Mouse (Mus musculus) midbrain, embryonic 11.5 days (tissue): ENCODE results near the gene Gfpt2. TPM values are rescaled to one million over a fixed set of nuclear protein-coding genes. Genes with fewer than 3 reads are reported as not detected.

Experiments
- ATAC-seq: fragments of 200-750 bp; cut with Nextera tagmentation; 2 replicates; pipeline ENCODE4 v1.8.0; 2017; ENCODE audit warnings: moderate TSS enrichment, moderate library complexity; ENCODE audit not compliant: low FRiP score
- DNase-seq: peaks from one replicate; pipeline ENCODE4 v3.0.0; 2015; ENCODE audit warnings: low spot score; ENCODE audit errors: missing footprints
- H3K27ac ChIP-seq: fragments of 300-500 bp; sonication (generic); 2 replicates; pipeline ENCODE4 v1.5.1; 2014; ENCODE audit warnings: low read depth, low read length
- H3K27me3 ChIP-seq: fragments of 300-500 bp; sonication (generic); 2 replicates; pipeline ENCODE4 v1.6.1; 2014; ENCODE audit warnings: mild to moderate bottlenecking, low read length, moderate library complexity, mixed read lengths; ENCODE audit not compliant: control insufficient read depth, insufficient read depth
- H3K36me3 ChIP-seq: fragments of 300-500 bp; sonication (generic); 2 replicates; pipeline ENCODE4 v1.6.1; 2014; ENCODE audit warnings: mild to moderate bottlenecking, low read length, moderate library complexity, mixed read lengths; ENCODE audit not compliant: control insufficient read depth, insufficient read depth
- H3K4me1 ChIP-seq: fragments of 300-500 bp; sonication (generic); 2 replicates; pipeline ENCODE4 v1.6.1; 2014; ENCODE audit warnings: low read length; ENCODE audit not compliant: control insufficient read depth, insufficient read depth
- H3K4me2 ChIP-seq: fragments of 300-500 bp; sonication (generic); 2 replicates; pipeline ENCODE4 v1.6.1; 2014; ENCODE audit warnings: mild to moderate bottlenecking, moderate library complexity
- H3K4me3 ChIP-seq: fragments of 300-500 bp; sonication (generic); 2 replicates; pipeline ENCODE4 v1.5.1; 2014; ENCODE audit warnings: low read depth, low read length
- H3K9ac ChIP-seq: fragments of 300-500 bp; sonication (generic); 2 replicates; pipeline ENCODE4 v1.6.1; 2014; ENCODE audit warnings: low read length
- H3K9me3 ChIP-seq: fragments of 300-500 bp; sonication (generic); 2 replicates; pipeline ENCODE4 v1.6.1; 2016; ENCODE audit warnings: low read length; ENCODE audit not compliant: control insufficient read depth
- WGBS: fragments of 180-500 bp; shearing (Covaris S2); extraction: QIAGEN DNeasy Blood & Tissue Kit; methylation state at CpG from one replicate; pipeline ENCODE4 v1.1.7; 2014; 5-methylcytosine and 5-hydroxymethylcytosine counted together
- polyA plus RNA-seq: library from polyadenylated mRNA; unstranded; fragments of >200 nt; fragmentation: Nextera tagmentation; extraction: Ambion mirVana; gene quantifications from 2 replicates; pipeline ENCODE4 v1.2.1, GENCODE M21; 2014

Gfpt2 gene
- polyA plus RNA-seq, 1 experiment from 2014 or later = 8.7 TPM

- ATAC-seq (no peak), DNase-seq (peak; percentile 31)
- no peak overlapping the region for H3K9ac ChIP-seq
- no peaks in the 10 kb centered on the region for H3K4me1 ChIP-seq
- no peak overlapping the region for H3K4me3 ChIP-seq
- no peaks in the 10 kb centered on the region for H3K9me3 ChIP-seq
- H3K36me3 ChIP-seq = no peaks in the 10 kb centered on the region
- no peaks in the 10 kb centered on the region for H3K27me3 ChIP-seq
- 90% methylated on average over 4 of the region's 4 CpGs for WGBS
- no peak overlapping the region for H3K4me2 ChIP-seq
- no peak overlapping the region for H3K27ac ChIP-seq
Observed at GRCm38 (mm10) chr11:49780161-49780817, 13.7 kb upstream of the Gfpt2 start.

GRCm38 (mm10) chr11:49781833-49782399, 12.1 kb upstream of the Gfpt2 start:
- H3K9me3 ChIP-seq = no peaks in the 10 kb centered on the region
- H3K27ac ChIP-seq = no peak overlapping the region
- no peaks in the 10 kb centered on the region for H3K4me1 ChIP-seq
- H3K27me3 ChIP-seq = no peaks in the 10 kb centered on the region
- H3K4me2 ChIP-seq = no peak overlapping the region
- H3K36me3 ChIP-seq = no peaks in the 10 kb centered on the region
- no peak overlapping the region for H3K9ac ChIP-seq
- DNase-seq (peak; percentile 33), ATAC-seq (no peak)
- H3K4me3 ChIP-seq = no peak overlapping the region
- 70% methylated on average over 6 of the region's 6 CpGs for WGBS

GRCm38 (mm10) chr11:49793131-49793530, 847 bp upstream of the Gfpt2 start:
- no peak overlapping the region for H3K4me2 ChIP-seq
- H3K9ac ChIP-seq = no peak overlapping the region
- no peaks in the 10 kb centered on the region for H3K36me3 ChIP-seq
- H3K27me3 ChIP-seq = no peaks in the 10 kb centered on the region; the same call in 1 of the 2 replicates
- H3K27ac ChIP-seq = no peak overlapping the region
- ATAC-seq (no peak), DNase-seq (peak; percentile 82)
- no peaks in the 10 kb centered on the region; the same call in 1 of the 2 replicates for H3K9me3 ChIP-seq
- no peak overlapping the region for H3K4me3 ChIP-seq
- peaks cover 4% of the 10 kb centered on the region for H3K4me1 ChIP-seq
- WGBS = 6% methylated on average over 14 of the region's 14 CpGs

DNA sequence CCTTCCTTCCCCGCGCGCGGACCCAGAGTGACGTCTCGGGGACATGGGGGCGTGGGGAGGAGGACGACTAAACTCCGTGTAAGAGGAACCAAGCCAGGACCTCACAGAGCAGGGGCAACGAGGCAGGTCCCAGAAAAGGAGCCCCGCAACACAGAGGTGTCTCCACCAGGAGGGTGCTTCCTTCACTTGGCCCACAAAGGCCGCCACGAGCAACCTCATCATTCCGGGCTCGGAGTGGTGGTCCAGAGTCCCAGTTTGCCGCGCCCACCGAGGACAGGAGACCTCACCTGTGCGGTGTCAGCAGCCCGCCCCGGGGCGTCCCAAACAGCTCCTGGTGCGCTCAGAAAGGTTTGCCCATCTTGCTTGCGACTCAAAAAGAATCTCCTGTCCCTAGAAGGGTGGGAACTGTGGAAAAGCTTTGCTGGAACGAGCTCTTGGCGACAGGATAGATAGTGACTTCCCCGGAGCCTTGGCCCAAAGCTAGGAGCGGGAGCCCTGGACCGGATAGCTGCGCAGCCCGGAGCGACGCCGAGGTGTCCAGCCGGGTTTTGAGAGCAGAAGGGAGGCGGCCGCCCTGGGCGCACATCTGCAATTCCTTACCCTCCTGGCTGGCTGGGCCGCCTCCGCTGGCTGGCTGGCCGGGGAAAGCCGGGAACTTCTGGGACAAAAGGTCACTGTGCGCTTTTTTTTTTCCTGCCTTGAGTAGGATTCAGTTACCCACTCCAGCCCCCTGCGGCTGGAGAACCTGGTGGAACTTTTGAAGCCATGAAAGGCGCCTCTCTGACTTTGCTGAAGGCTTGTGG, 565 bp downstream of the Gfpt2 start:
- Histone ChIP-seq H3K4me3 (peak overlapping the region; percentile 49), H3K9ac (peak overlapping the region; percentile 63), H3K9me3 (no peaks in the 10 kb centered on the region), H3K4me1 (peaks cover 4% of the 10 kb centered on the region), H3K4me2 (peak overlapping the region; percentile 84), H3K27ac (no peak overlapping the region), H3K27me3 (no peaks in the 10 kb centered on the region; the same call in 1 of the 2 replicates), H3K36me3 (no peaks in the 10 kb centered on the region)
- WGBS = under 1% methylated on average over 45 of the region's 45 CpGs
- peak; percentile 69 for ATAC-seq
- DNase-seq = peak; percentile 97

- WGBS = 92% methylated on average over 6 of the region's 6 CpGs
- DNase-seq (no peak), ATAC-seq (no peak)
- no peaks in the 10 kb centered on the region for H3K9me3 ChIP-seq
- no peaks in the 10 kb centered on the region; the same call in 1 of the 2 replicates for H3K27me3 ChIP-seq
- no peak overlapping the region for H3K4me2 ChIP-seq
- no peak overlapping the region for H3K27ac ChIP-seq
- H3K4me3 ChIP-seq = no peak overlapping the region
- peaks cover 4% of the 10 kb centered on the region for H3K4me1 ChIP-seq
- no peaks in the 10 kb centered on the region for H3K36me3 ChIP-seq
- no peak overlapping the region for H3K9ac ChIP-seq
Observed at GRCm38 (mm10) chr11:49798931-49799330, 5.0 kb downstream of the Gfpt2 start.

DNA sequence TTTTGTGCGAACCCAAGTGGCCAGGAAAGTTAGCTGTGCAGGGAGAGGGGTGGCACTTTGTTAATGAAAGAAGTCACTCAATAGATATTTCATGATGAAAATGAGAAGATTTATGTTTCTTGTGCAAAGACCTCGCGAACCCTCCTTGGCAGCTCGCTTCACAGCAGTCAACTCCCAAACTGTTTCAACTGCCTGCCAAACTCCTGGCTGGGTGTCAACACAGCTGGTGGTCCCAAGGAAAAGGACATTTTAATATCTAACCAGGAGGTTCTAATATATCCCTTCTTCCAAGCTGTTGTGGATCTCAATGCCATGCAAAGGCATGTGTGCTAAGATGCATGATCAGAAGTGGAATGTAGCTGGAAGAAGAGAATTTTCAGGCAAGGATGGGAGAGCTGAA, 7.5 kb downstream of the Gfpt2 start:
- ATAC-seq (no peak), DNase-seq (no peak)
- H3K4me3 ChIP-seq = no peak overlapping the region
- H3K36me3 ChIP-seq = no peaks in the 10 kb centered on the region
- no peak overlapping the region for H3K4me2 ChIP-seq
- no peaks in the 10 kb centered on the region for H3K27me3 ChIP-seq
- WGBS = 84% methylated on average over 4 of the region's 4 CpGs
- H3K27ac ChIP-seq = no peak overlapping the region
- no peaks in the 10 kb centered on the region for H3K9me3 ChIP-seq
- H3K4me1 ChIP-seq = no peaks in the 10 kb centered on the region
- H3K9ac ChIP-seq = no peak overlapping the region

DNA sequence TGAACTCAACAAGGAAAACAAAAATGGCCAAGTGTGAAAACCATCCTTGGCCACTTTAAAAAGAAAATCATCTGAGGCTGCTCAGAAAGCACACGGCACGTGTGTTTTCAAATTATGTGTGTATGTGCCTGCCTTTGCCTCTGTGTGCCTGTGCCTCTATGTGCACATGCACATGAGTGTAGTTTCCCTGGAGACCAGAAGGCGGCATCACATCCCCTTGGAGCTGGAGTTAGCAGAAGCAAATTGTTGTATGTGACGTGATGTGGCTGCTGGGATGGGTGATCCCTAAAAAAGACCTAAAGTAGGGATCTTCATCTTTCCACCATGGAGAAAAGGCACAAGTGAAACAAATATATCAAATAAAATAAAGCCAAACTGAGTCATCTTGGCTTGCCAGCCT, 9.8 kb downstream of the Gfpt2 start:
- no peak for ATAC-seq
- H3K4me3 ChIP-seq = no peak overlapping the region
- H3K36me3 ChIP-seq = no peaks in the 10 kb centered on the region
- 93% methylated on average over 4 of the region's 4 CpGs for WGBS
- H3K27ac ChIP-seq = no peak overlapping the region
- no peaks in the 10 kb centered on the region for H3K4me1 ChIP-seq
- H3K9ac ChIP-seq = no peak overlapping the region
- no peaks in the 10 kb centered on the region for H3K9me3 ChIP-seq
- DNase-seq = no peak
- H3K4me2 ChIP-seq = no peak overlapping the region
- no peaks in the 10 kb centered on the region for H3K27me3 ChIP-seq

DNA sequence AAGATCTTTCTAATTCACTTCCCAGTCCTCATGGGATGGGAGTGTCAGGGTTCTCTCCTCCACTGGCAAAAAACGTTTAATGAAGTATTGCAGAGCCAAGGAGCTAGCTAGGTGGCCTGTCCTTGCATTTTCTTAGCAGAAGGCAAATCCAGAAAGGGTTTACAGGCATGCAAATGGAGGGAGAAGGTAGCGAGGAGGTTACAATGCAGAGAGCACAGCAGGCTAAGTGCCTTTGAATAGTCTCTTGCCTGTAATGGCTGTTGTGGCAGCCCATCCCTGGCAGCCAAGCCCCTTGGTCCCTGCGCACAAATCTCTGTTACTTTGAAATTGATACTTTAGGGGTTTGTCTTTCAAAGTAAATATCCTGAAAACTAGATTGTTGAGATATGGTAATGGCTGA, 12.2 kb downstream of the Gfpt2 start:
- H3K27me3 ChIP-seq = no peaks in the 10 kb centered on the region
- no peak overlapping the region for H3K4me2 ChIP-seq

DNA sequence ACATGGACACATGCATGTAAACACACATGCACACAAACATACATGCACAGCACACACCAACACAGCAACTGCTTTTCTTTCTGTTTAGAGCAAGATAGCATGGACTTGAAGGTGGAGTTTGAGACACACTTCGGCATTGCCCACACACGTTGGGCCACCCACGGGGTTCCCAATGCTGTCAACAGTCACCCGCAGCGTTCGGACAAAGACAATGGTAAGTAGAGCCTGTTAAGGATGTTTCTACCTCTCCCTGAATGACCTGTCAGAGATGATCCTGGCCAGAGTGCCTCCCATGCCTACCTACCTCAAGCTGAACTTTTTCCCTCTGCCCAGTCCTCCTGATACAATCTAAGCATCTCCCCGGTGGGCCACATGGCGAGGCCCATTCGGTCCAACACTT, 15.0 kb downstream of the Gfpt2 start:
- WGBS = 92% methylated on average over 9 of the region's 9 CpGs
- no peaks in the 10 kb centered on the region for H3K36me3 ChIP-seq
- no peak for ATAC-seq

More for the DNA sequence above, 12.2 kb downstream of the Gfpt2 start:
- Histone ChIP-seq H3K27ac (no peak overlapping the region), H3K4me3 (no peak overlapping the region), H3K36me3 (no peaks in the 10 kb centered on the region), H3K4me1 (no peaks in the 10 kb centered on the region), H3K9ac (no peak overlapping the region), H3K9me3 (no peaks in the 10 kb centered on the region)
- ATAC-seq (no peak), DNase-seq (no peak)
- 20% methylated on average over 3 of the region's 3 CpGs for WGBS

More for the DNA sequence above, 15.0 kb downstream of the Gfpt2 start:
- no peak for DNase-seq
- H3K4me2 ChIP-seq = no peak overlapping the region
- no peaks in the 10 kb centered on the region for H3K4me1 ChIP-seq
- no peak overlapping the region for H3K27ac ChIP-seq
- no peaks in the 10 kb centered on the region for H3K27me3 ChIP-seq
- no peaks in the 10 kb centered on the region for H3K9me3 ChIP-seq
- no peak overlapping the region for H3K4me3 ChIP-seq
- no peak overlapping the region for H3K9ac ChIP-seq
